Mouse (Mus musculus) layer of hippocampus, adult 18-20 months (tissue): Measurements from ENCODE around the gene Tsga10. TPM values are rescaled to one million over a fixed set of nuclear protein-coding genes. Genes with fewer than 3 reads are reported as not detected.

ENCODE experiments used
- DNase-seq, 2 experiments: peaks; one replicate each; pipeline ENCODE4 v3.0.0; 2022; ENCODE audit warnings: low spot score in 2 of 2
- long read RNA-seq: library from polyadenylated mRNA; stranded (forward); transcript quantifications from one replicate; pipeline ENCODE4 v2.0.0, GENCODE M21; 2021
- total RNA-seq, 2 experiments: library from RNA; stranded (reverse); gene quantifications; 2 replicates each; pipeline ENCODE4 v1.2.3; 2021

The Tsga10 gene
- 10 to 100 TPM; 22.1 to 22.5 TPM for total RNA-seq
- long read RNA-seq, partial matches to known transcripts: 0 of 2 reads
- long read RNA-seq, other reads (novel, unspliced or antisense): 1 of 2 reads

GRCm38 (mm10) chr1:37866286-37866685 lies at the start of gene Tsga10:
Gene Tsga10, minus strand, starts transcription at chr1:37866429.
- DNase-seq: no peak

GRCm38 (mm10) chr1:37912751-37913150 lies 46.5 kb upstream of the Tsga10 start:
- DNase-seq: no peak

DNA sequence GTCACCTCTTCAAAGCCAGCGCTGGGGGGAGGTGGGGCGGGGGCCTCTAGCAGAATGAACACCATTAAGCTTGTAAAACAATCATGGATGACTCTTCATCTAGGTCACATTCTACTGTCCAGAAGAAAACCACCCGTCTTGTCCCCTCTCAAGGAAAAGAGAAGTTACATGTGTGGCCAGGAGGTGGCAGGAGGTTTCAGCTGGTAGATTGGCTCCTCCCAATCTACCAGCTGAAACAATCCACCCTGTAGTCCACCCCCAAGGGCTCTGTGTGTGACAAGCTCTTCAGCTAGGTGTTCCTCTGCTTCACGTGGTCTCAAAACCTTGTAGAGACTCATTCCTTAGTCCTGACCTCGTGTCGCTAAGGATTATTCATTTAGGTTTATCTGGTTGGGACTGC lies 36.9 kb upstream of the Tsga10 start:
- peak in 1 of 2 experiments; percentile 22 for DNase-seq

DNA sequence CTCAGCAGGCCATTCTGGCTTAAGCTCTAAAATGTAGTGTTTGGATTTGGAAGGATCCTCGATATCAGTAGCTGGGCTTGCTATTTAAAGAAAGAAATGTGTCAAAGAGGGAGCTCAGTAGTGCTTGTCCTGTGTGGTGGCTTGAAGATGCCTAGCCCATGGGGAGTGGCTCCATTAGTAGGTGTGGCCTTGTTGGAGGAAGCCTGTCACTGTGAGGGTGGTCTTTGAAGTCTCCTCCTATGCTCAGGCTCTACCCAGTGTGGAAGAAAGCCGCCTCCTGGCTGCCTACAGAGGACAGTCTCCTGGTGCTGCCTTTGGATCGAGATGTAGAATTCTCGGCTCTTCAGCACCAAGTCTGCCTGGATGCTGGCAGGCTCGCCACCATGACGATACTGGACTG lies 34.1 kb upstream of the Tsga10 start:
- no peak for DNase-seq

DNA sequence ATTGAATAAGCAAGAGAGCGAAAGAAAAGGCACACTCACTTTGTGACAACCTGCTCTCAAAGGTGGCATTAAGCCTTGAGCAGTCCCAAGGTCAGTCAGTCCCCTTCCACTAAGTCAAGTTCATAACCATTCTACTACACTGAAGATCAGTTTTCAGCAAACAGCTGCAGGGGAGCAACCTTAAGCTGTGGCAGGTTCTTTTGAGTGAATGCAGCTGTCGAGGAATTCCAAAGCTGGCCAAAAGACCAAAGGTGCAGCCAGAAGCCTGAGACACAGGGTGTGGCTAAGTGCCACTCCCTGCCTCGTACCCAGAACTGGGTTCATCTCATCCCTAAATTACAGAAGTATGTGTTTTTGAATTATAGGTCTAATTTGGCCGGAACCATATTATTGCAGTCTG lies 33.6 kb upstream of the Tsga10 start:
- DNase-seq: no peak

GRCm38 (mm10) chr1:37894606-37895005 lies 28.4 kb upstream of the Tsga10 start:
- no peak for DNase-seq

DNA sequence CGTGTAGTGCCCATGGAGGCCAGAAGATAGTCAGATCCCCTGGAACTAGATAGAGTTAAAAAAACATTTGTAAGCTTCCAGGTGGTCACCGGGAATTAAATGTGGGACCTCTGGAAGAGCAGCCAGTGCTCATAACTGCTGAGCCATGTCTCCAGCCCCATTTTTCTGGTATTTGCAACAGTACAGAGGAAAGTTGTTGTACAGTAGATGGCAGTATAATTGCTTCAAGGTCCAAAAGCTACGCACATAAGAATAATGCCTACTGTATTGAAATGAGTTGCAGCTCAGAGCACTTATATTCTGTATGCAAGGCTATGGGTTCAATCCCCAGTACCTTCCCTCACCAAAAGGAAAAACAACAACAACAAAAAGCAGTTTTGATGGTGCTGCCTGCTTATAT lies 25.2 kb upstream of the Tsga10 start:
- no peak for DNase-seq

DNA sequence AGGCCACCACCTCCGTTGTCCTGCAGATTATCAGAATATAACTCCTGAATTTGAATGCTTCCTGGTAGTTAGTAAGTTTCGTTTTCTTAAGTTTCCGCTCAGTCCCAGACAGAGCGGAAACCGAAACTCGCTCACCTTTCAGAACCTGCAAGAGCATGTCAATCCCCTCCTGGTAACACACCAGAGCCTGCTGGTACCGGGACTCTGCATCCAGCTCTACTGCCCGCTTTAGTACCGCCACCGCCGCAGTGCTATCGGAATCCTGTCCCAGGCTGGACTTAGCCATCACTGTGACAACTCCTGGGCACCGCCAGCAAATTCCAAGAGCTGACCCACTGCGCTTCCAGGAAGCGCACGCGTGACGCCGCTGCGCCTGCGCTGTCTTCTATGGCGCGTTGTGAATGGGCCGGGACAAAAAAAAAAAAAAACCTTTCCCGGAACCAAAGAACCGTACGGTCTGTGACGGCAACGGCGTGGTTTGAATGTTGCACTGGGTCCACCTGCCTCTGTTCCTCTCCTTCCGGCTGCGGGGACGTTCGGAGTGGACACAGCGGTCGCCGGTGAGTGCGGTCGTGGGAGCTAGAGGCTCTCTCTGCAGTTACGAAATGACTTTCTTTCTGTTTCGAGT lies 23.9 kb upstream of the Tsga10 start, which contains the start of the genes Mitd1 and Mrpl30:
TSS of gene Mitd1 (minus strand) at position 387 of the 628 bp plus-strand sequence.
TSS of gene Mrpl30 (plus strand) at position 453 of the 628 bp plus-strand sequence.
- peak; percentile 83 to 93 for DNase-seq

DNA sequence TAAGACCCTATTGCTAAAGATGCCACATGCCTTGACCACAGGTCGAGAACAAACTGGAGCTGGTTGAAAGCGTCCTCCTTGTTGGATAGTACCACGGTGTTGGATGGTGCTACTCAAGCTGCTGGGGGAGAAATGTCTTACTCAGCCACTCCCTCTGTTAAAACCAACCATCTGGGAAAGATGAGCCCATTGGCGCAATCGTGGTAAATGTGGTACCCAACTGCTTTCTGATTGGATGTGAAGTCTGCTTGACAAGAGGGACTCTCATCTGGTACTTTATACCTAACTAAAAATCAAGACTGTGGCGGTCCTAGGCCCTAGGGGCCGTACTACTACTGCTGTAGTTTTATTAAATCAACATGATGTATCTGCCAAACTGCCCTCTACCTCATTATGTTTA lies 23.0 kb upstream of the Tsga10 start:
- no peak for DNase-seq

- DNase-seq: no peak
Observed at GRCm38 (mm10) chr1:37884451-37884850, 18.2 kb upstream of the Tsga10 start.

GRCm38 (mm10) chr1:37883411-37883810 lies 17.2 kb upstream of the Tsga10 start:
- DNase-seq: no peak

DNA sequence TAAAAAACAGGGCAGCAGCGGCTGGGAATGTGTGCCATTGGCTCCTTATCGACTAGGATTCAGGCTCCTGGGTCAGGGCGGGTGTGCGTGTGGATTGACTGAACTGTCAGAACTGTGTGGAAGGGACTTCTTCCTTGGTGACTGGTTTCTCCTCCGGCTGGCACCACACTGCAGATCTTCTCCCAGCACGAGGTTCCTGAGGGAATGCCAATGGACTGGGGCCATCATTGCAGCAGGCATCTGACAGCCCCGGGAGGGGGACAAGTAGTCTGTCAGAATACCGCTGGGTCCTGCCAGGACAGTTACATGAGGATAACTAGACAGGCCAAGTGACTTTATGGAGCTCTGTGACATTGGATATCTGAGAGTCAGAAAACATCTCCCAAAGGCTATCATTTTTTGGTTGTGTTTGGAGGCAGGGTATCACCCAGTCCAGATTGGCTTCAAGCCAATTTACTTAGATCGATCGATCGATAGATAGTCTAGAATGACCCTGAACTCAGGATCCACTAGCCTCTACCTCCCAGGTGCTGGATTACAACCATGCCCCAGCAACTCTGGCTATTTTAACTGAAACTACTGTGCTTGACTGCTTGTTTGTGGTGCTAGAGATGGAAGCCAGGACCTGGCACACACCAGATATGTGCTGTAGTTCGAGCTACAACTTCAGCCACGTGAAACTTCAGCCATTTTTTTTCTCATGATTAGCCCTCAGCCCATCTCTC lies 11.7 kb upstream of the Tsga10 start:
- DNase-seq: no peak

- no peak for DNase-seq
Observed at GRCm38 (mm10) chr1:37873157-37873556, 6.9 kb upstream of the Tsga10 start.

DNA sequence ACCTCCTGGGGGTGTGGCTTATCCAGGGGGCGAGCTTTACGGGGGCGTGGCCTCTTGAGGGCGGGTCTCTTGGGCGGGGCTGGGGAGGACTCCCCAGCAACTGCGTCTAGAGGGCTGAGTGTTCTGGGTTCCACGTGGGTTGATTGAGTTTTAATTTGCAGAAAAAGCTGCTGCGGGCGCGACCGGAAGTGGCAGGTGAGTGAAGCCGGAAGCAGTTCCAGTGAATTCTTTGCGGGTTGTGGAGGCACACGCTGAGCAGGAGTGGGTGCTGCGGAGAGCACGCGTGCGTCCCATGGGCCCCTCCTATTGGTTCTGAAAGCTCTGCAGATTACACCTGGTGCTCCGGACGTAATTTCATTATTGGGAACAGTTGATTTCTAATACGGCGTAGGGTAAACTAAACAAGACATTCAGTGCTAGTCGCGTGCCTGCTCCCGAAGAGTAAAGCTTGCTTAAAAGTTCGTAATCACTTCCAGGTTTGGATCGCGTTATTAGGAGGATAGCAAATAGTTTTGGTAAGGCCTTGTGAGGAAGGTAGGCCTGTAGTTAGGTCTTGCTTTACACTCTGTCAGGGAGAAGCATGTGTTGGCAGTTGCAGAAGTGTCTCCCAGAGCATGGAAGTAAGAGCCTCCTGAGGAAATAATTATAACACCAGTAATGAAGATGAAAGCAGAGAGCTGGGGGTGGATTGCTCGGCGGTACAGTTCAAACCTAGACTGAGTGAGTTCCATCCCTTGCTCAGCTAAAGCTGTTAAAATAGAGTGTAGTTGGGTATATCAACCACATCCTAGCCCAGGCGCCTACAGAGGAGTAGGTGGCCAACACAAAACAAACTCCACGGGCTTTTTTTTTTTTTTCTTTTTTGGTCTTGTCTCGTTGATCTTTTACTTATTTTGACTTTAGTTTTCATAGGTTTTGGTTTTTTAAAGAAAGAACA lies 6.2 kb upstream of the Tsga10 start:
- peak; percentile 77 to 85 for DNase-seq

- peak in 1 of 2 experiments; percentile 17 for DNase-seq
Observed at GRCm38 (mm10) chr1:37871704-37872103, 5.5 kb upstream of the Tsga10 start, which contains the start of gene Lipt1. Gene Lipt1, plus strand, starts transcription at chr1:37871738.

GRCm38 (mm10) chr1:37869362-37869761 lies 3.1 kb upstream of the Tsga10 start:
- DNase-seq: no peak

GRCm38 (mm10) chr1:37868640-37869039 lies 2.4 kb upstream of the Tsga10 start:
- no peak for DNase-seq

DNA sequence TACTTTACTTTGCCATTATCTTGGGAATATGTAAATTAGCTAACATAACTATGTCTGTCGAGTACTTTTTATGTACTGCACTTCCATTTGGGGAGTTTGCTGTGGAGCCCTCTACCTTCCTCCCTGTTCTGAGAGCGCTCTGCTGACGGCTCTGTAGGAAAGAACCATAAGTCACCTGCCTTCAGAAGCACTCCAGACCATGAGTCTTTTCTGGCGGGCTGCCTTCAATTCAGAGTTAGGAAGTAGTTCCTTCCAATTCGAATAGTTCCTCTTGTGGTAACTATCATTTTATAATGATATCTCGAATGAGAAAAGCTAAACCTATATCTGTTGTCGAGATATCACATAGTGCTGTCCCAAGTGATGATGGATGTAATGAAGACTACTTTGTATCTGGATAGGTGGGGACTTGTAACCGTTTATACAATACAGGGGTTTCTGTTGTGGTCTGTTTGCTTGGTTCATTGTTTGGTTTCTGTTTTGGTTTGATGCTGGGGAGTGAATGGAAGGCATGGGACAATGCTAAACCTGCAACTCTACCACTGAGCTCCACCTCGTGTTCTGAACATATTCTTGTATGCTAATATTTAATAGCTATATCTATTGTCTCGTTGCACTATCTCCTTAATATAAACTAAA lies 1.6 kb upstream of the Tsga10 start:
- DNase-seq: no peak

GRCm38 (mm10) chr1:37867056-37867455 lies 827 bp upstream of the Tsga10 start:
- peak in 1 of 2 experiments; percentile 55 for DNase-seq

DNA sequence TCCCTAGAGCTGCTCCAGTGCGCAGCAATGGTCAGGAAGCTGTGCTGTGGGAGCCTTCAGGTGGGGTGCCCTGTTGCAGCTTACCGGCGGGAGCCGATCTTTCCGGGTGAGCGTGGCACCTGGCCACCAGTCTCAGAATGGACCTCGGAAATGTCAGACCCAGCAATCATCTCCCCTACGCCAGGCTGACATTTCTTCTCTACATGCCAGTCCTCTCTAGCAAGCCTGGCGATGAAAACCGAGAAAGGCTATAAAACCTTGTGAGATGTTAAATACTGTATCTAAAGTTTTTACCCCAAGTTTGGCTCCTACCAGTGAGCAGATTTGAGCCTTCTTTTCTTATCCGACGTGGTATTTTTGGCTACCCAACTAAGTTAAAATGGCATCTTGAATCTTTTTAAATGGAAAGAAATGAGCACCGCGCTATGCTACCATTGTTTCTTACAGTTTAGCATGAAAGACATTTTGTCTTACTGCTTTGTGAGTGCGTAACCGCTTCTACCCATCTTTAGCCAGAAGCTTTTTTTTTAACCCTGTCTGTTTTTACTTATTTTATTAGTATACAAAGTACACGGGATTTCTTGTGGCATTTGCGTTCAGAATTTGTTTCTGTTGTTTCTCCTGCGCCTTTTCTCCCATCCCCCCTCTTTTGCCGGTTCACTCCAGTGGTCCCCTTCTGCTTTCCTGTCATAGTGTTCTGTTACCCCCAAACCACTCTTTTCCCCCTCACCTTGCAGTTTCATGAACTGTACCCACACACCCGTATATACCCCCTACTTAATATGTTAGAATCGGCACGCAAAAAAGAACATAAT lies 621 bp downstream of the Tsga10 start:
- DNase-seq: no peak
